Mouse (Mus musculus) cerebellum, adult 2 months (tissue): ENCODE results near the gene Dok5.

Source experiments
- CTCF ChIP-seq: fragments of 200-500 bp; IDR thresholded peaks from 2 replicates; pipeline ENCODE4 v1.5.1; 2011; ENCODE audit warnings: low read depth, mild to moderate bottlenecking, control low read depth, low read length, moderate library complexity, borderline replicate concordance; ENCODE audit not compliant: insufficient read depth
- POLR2A ChIP-seq: fragments of 200-500 bp; IDR thresholded peaks from 2 replicates; pipeline ENCODE4 v1.6.1; 2011; ENCODE audit warnings: low read length, control low read depth, borderline replicate concordance; ENCODE audit not compliant: insufficient read depth

- TF ChIP-seq POLR2A: no peak
- TF ChIP-seq CTCF: no peak
These were observed 40.7 kb downstream of the Dok5 start for GRCm38 (mm10) chr2:170772126-170772884.
